Mouse (Mus musculus) liver, embryonic 14.5 days (tissue): Measurements from ENCODE around the gene Spem1. TPM values are rescaled to one million over a fixed set of nuclear protein-coding genes. Genes with fewer than 3 reads are reported as not detected.

Experiments
- ATAC-seq: fragments of 200-750 bp; cut with Nextera tagmentation; 2 replicates; pipeline ENCODE4 v1.8.0; 2017; ENCODE audit warnings: moderate number of reproducible peaks, mild to moderate bottlenecking, moderate library complexity; ENCODE audit not compliant: insufficient read depth
- DNase-seq, 3 experiments: peaks; one replicate each; pipeline ENCODE4 v3.0.0-alpha.2; 2012 to 2013; ENCODE audit warnings: low read depth in 3 of 3, low spot score in 3 of 3
- H3K27ac ChIP-seq: fragments of 300-500 bp; sonication (generic); 2 replicates; pipeline ENCODE4 v1.5.1; 2014; ENCODE audit warnings: moderate library complexity, mild to moderate bottlenecking, control low read depth, inconsistent platforms
- H3K27me3 ChIP-seq: fragments of 300-500 bp; sonication (generic); 2 replicates; pipeline ENCODE4 v1.6.1; 2014; ENCODE audit warnings: mild to moderate bottlenecking, low read length, moderate library complexity; ENCODE audit not compliant: control insufficient read depth, insufficient read depth
- H3K36me3 ChIP-seq: fragments of 300-500 bp; sonication (generic); replicated peaks from 2 replicates; pipeline ENCODE4 v1.6.1; 2014; ENCODE audit warnings: low read depth; ENCODE audit not compliant: control insufficient read depth, insufficient read depth
- H3K4me1 ChIP-seq, 2 experiments: fragments of 200-500 bp in 1 of 2; fragments of 300-500 bp in 1 of 2; sonication (generic) in 1 of 2; replicated peaks; 2 replicates each; pipeline ENCODE4 v1.6.1; 2012 to 2014; ENCODE audit warnings: antibody characterized with exemption in 1 of 2, inconsistent platforms in 1 of 2, low read length in 1 of 2; ENCODE audit not compliant: control insufficient read depth in 2 of 2, insufficient read depth in 2 of 2
- H3K4me2 ChIP-seq: fragments of 300-500 bp; sonication (generic); 2 replicates; pipeline ENCODE4 v1.6.1; 2014; ENCODE audit warnings: low read depth, mild to moderate bottlenecking, control low read depth, moderate library complexity
- H3K4me3 ChIP-seq, 2 experiments: fragments of 200-500 bp in 1 of 2; fragments of 300-500 bp in 1 of 2; sonication (generic) in 1 of 2; 2 replicates each; pipeline ENCODE4 v1.5.1; 2012 to 2014; ENCODE audit warnings: low read depth in 2 of 2, low read length in 2 of 2, mild to moderate bottlenecking in 2 of 2, control low read depth in 1 of 2, inconsistent platforms in 1 of 2, moderate library complexity in 1 of 2; ENCODE audit not compliant: insufficient read depth in 1 of 2
- H3K9ac ChIP-seq: fragments of 300-500 bp; sonication (generic); replicated peaks from 2 replicates; pipeline ENCODE4 v1.6.1; 2014; ENCODE audit warnings: mild to moderate bottlenecking, control low read depth, moderate library complexity
- H3K9me3 ChIP-seq: fragments of 300-500 bp; sonication (generic); 2 replicates; pipeline ENCODE4 v1.6.1; 2016; ENCODE audit warnings: low read length, mixed read lengths; ENCODE audit not compliant: control insufficient read depth
- CTCF ChIP-seq: IDR thresholded peaks from 2 replicates; pipeline ENCODE4 v1.5.1; 2016; ENCODE audit warnings: antibody characterized with exemption, low read depth, control low read depth
- EP300 ChIP-seq: IDR thresholded peaks from 2 replicates; pipeline ENCODE4 v1.6.1; 2016; ENCODE audit warnings: antibody characterized with exemption, low read depth
- WGBS: fragments of 180-500 bp; shearing (Covaris S2); extraction: QIAGEN DNeasy Blood & Tissue Kit; methylation state at CpG from one replicate; pipeline ENCODE4 v1.1.7; 2014; ENCODE audit not compliant: insufficient replicate concordance; 5-methylcytosine and 5-hydroxymethylcytosine counted together
- polyA plus RNA-seq, 2 experiments: library from polyadenylated mRNA; depleted of rRNA in 1 of 2; stranded (reverse) in 1 of 2; unstranded in 1 of 2; fragments of >200 nt; fragmentation: Nextera tagmentation in 1 of 2; extraction: Ambion mirVana in 1 of 2; gene quantifications; 2 replicates each; pipeline versions ENCODE4 v1.2.1 to v1.2.3; 2012 to 2014

Spem1 gene
- polyA plus RNA-seq, 2 experiments = not detected

- Histone ChIP-seq H3K27me3 (peaks cover 44% of the 10 kb centered on the region), H3K9ac (no peak overlapping the region), H3K4me3 (no peak overlapping the region), H3K4me2 (no peak overlapping the region), H3K27ac (no peak overlapping the region), H3K36me3 (no peaks in the 10 kb centered on the region), H3K9me3 (no peaks in the 10 kb centered on the region), H3K4me1 (peaks cover 14 to 25% of the 10 kb centered on the region in 2 experiments)
- DNase-seq = no peak
- no peak for ATAC-seq
- WGBS = 15% methylated on average over 9 of the region's 9 CpGs
- TF ChIP-seq CTCF = no peak
- no peak for TF ChIP-seq EP300
These were observed 13.5 kb upstream of the Spem1 start for GRCm38 (mm10) chr11:69835326-69835965.

- Histone ChIP-seq H3K4me2 (peak overlapping the region; percentile 79), H3K27ac (no peak overlapping the region), H3K36me3 (no peaks in the 10 kb centered on the region), H3K9ac (peak overlapping the region; percentile 61), H3K9me3 (no peaks in the 10 kb centered on the region), H3K27me3 (peaks cover 44% of the 10 kb centered on the region), H3K4me1 (peaks cover 10 to 19% of the 10 kb centered on the region in 2 experiments), H3K4me3 (peak overlapping the region; percentile 10 to 42; a peak in 3 of 4 replicates)
- ATAC-seq = peak; percentile 7; the same call in 1 of the 2 replicates
- no peak for TF ChIP-seq EP300
- no peak for TF ChIP-seq CTCF
- DNase-seq = no peak
- WGBS = 3% methylated on average over 39 of the region's 48 CpGs
These were observed 12.1 kb upstream of the Spem1 start for GRCm38 (mm10) chr11:69834001-69834549.

DNA sequence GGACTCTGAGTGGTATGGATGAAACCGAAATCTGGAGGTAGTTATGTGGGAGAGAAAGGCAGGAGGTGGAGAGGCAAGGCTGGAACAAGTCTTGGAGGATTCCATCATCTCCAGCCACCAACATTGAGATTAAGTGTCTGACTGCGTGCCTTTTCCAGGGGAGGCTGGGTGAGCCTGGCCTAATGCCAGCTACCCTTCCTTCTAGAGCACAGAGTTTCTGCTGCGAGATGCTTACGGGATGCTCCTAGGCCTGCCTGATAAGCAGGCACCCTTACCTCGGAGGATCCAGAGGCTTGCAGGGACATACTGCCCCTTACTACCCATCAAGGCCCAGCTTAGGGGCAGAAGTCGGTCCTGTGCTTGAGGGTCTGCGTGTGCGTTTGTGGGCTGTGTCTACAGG, 11.6 kb upstream of the Spem1 start:
- Histone ChIP-seq H3K9me3 (no peaks in the 10 kb centered on the region), H3K36me3 (no peaks in the 10 kb centered on the region), H3K4me2 (peak overlapping the region; percentile 79), H3K9ac (peak overlapping the region; percentile 41), H3K27ac (no peak overlapping the region), H3K4me1 (peaks cover 7 to 17% of the 10 kb centered on the region in 2 experiments), H3K27me3 (peaks cover 44% of the 10 kb centered on the region), H3K4me3 (peak overlapping the region; percentile 10 to 42; a peak in 3 of 4 replicates)
- no peak for TF ChIP-seq EP300
- TF ChIP-seq CTCF = no peak
- WGBS = 32% methylated on average over 8 of the region's 8 CpGs
- ATAC-seq (no peak), DNase-seq (no peak)

DNA sequence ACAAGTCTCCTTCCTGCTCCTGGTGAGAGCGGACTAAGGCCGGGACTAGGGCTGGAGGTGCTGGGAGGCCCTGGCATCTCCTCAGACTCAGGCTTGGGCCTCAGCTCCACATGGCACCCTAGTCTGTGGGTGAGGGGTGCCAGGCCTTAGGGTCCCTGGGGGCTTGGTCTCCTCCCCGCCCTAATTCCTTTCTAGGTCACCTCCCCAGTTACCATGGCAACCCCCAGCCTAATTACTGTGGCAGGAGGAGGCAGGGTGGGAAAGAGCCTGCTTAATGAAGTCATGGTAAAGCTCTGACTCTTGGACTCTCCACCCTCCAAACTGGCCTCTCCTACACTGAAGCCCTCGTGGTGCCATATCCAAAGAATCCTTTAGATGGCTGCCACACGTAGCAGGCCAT, 6.9 kb upstream of the Spem1 start:
- Histone ChIP-seq H3K4me3 (no peak overlapping the region), H3K9me3 (no peaks in the 10 kb centered on the region), H3K27ac (no peak overlapping the region), H3K4me2 (no peak overlapping the region), H3K36me3 (no peaks in the 10 kb centered on the region), H3K27me3 (peaks cover 7% of the 10 kb centered on the region), H3K4me1 (peaks cover 4 to 6% of the 10 kb centered on the region in 2 experiments; a peak in 3 of 4 replicates), H3K9ac (no peak overlapping the region)
- 62% methylated on average over 5 of the region's 5 CpGs for WGBS
- ATAC-seq (no peak), DNase-seq (no peak)
- no peak for TF ChIP-seq EP300
- no peak for TF ChIP-seq CTCF

DNA sequence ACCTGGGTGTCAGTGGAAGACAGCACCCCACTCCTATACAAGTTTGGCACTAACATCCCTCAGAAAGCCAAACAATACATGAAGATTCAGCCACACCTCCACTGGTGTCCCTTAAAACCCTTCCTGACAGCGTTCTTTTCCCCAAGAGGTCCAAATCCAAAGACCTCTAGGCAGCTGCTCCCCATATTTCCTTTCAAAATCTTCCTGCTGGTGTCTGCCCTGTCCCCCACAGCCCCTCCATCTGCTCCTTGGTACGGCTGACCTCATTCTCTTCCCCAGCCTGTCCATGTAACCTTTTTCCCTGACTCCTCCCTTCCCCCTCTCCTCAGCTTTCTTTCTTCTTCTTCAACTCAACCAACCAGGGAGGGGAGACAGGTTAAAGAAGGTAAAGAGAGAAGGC, 1.5 kb upstream of the Spem1 start:
- TF ChIP-seq EP300 (no peak), CTCF (no peak)
- Histone ChIP-seq H3K27ac (no peak overlapping the region), H3K27me3 (no peaks in the 10 kb centered on the region), H3K4me3 (no peak overlapping the region), H3K9ac (no peak overlapping the region), H3K4me1 (no peaks in the 10 kb centered on the region), H3K9me3 (no peaks in the 10 kb centered on the region), H3K36me3 (no peaks in the 10 kb centered on the region), H3K4me2 (no peak overlapping the region)
- DNase-seq (no peak), ATAC-seq (no peak)
- WGBS = 59% methylated on average over 2 of the region's 2 CpGs
